Mouse (Mus musculus): ENCODE measurements at regions not wholly inside any gene's neighbourhood (a gene's known extent, or its start where the extent isn't known, plus 50 kb on each side); places are given as distances from the start of the nearest gene placed in this dataset.

DNA sequence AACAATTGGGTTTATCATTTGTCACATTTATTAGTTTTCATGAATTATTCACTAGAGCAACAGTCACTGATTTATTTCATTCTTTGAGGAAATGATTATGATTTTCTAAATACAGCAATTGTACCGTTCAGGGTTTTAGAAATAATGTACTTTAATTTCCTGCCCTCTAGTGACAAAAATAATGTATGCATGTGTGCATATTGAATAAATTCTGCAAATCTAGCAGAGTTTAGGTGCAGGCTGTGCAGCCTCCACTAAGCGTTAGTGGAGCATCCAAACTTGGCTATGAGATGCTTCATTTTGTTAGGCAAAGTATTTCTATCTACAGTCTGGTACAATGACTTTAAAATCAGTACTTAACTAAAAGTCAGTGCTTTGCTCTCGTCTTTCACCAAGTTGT lies 642.1 kb upstream of the A830018L16Rik start:
- TF ChIP-seq ZNF384 (IDR thresholded peaks at IDR 0.05; ENCODE audit: low read depth, low read length) (no peak), MAFK (IDR thresholded peaks at IDR 0.05; ENCODE audit: insufficient read depth, low read depth, low read length) (no peak), HCFC1 (IDR thresholded peaks at IDR 0.05; ENCODE audit: borderline replicate concordance, insufficient read depth, low read length) (no peak)
